Mouse (Mus musculus) stomach, postnatal 0 days (tissue): ENCODE results near the gene Mecom. TPM values are rescaled to one million over a fixed set of nuclear protein-coding genes. Genes with fewer than 3 reads are reported as not detected.

Experiments
- ATAC-seq: fragments of 200-750 bp; cut with Nextera tagmentation; 2 replicates; pipeline ENCODE4 v1.8.0; 2017; ENCODE audit not compliant: low FRiP score, low TSS enrichment
- DNase-seq: peaks from one replicate; pipeline ENCODE4 v3.0.0-alpha.2; 2016; ENCODE audit warnings: low spot score
- H3K27ac ChIP-seq: fragments of 300-500 bp; sonication (generic); replicated peaks from 2 replicates; pipeline ENCODE4 v1.5.1; 2014; ENCODE audit warnings: mild to moderate bottlenecking, control low read depth
- H3K27me3 ChIP-seq: fragments of 300-500 bp; sonication (generic); 2 replicates; pipeline ENCODE4 v1.6.1; 2014; ENCODE audit warnings: low read length; ENCODE audit not compliant: control insufficient read depth, insufficient read depth
- H3K36me3 ChIP-seq: fragments of 300-500 bp; sonication (generic); 2 replicates; pipeline ENCODE4 v1.6.1; 2014; ENCODE audit warnings: low read length, mixed read lengths; ENCODE audit not compliant: control insufficient read depth, insufficient read depth
- H3K4me1 ChIP-seq: fragments of 300-500 bp; sonication (generic); replicated peaks from 2 replicates; pipeline ENCODE4 v1.6.1; 2014; ENCODE audit warnings: antibody characterized with exemption; ENCODE audit not compliant: control insufficient read depth, insufficient read depth
- H3K4me2 ChIP-seq: fragments of 300-500 bp; sonication (generic); replicated peaks from 2 replicates; pipeline ENCODE4 v1.6.1; 2014; ENCODE audit warnings: low read depth, mild to moderate bottlenecking, control low read depth, moderate library complexity
- H3K4me3 ChIP-seq: fragments of 300-500 bp; sonication (generic); 2 replicates; pipeline ENCODE4 v1.5.1; 2014; ENCODE audit warnings: low read depth, low read length, control low read depth
- H3K9ac ChIP-seq: fragments of 300-500 bp; sonication (generic); 2 replicates; pipeline ENCODE4 v1.6.1; 2014; ENCODE audit warnings: mild to moderate bottlenecking, low read length, control low read depth, mixed read lengths
- H3K9me3 ChIP-seq: fragments of 300-500 bp; sonication (generic); 2 replicates; pipeline ENCODE4 v1.6.1; 2016; ENCODE audit warnings: low read length; ENCODE audit not compliant: control insufficient read depth
- CTCF ChIP-seq: IDR thresholded peaks from 2 replicates; pipeline ENCODE4 v1.5.1; 2016; ENCODE audit warnings: antibody characterized with exemption, low read depth, mild to moderate bottlenecking, moderate library complexity
- EP300 ChIP-seq: optimal IDR thresholded peaks from 2 replicates; pipeline ENCODE3; 2016; ENCODE audit warnings: antibody characterized with exemption
- WGBS: fragments of 180-500 bp; shearing (Covaris S2); extraction: QIAGEN DNeasy Blood & Tissue Kit; methylation state at CpG from one replicate; pipeline ENCODE4 v1.1.7; 2014; 5-methylcytosine and 5-hydroxymethylcytosine counted together
- polyA plus RNA-seq: library from polyadenylated mRNA; unstranded; fragments of >200 nt; fragmentation: Nextera tagmentation; extraction: Ambion mirVana; gene quantifications from 2 replicates; pipeline ENCODE4 v1.2.1, GENCODE M21; 2015

The Mecom gene
- polyA plus RNA-seq, 1 experiment from 2014 or later: 25.7 TPM

DNA sequence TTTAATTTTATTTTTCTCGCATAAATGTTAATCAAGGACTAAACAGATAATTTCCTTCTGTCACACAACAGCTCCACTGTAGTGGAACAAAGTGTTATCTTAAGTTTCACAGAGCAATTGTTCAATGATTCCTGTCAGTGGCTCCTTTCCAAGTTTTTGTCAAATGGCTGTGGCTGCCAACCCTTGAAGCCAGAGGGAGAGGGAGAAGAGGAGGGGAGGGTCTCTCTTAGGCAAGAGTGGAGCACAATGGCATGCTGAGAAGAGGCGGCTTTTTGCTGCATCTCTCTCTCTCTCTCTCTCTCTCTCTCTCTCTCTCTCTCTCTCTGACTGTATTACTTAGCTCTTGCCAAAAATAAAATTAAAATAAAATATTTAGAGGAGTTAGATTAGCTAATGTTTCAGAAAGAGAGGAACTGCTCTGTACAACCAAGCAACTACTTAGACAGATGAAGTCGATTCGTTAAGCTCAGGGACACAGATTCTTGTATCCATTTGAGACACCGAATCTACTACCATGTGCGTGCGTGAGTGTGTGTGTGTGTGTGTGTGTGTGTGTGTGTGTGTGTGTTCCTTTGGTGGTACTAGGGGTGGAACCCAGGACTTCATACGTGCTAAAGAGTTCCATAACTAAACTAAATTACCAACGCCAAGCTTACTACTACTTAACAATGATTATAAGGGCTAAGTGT is 86.8 kb downstream of the Mecom start:
- no peaks in the 10 kb centered on the region for H3K9me3 ChIP-seq
- TF ChIP-seq CTCF: no peak
- TF ChIP-seq EP300: no peak
- no peak overlapping the region for H3K4me3 ChIP-seq
- no peaks in the 10 kb centered on the region for H3K27me3 ChIP-seq
- DNase-seq (no peak), ATAC-seq (no peak)
- H3K4me1 ChIP-seq: no peaks in the 10 kb centered on the region
- H3K27ac ChIP-seq: no peak overlapping the region
- no peaks in the 10 kb centered on the region for H3K36me3 ChIP-seq
- no peak overlapping the region for H3K9ac ChIP-seq
- no peak overlapping the region for H3K4me2 ChIP-seq
- WGBS: 69% methylated on average over 9 of the region's 9 CpGs

DNA sequence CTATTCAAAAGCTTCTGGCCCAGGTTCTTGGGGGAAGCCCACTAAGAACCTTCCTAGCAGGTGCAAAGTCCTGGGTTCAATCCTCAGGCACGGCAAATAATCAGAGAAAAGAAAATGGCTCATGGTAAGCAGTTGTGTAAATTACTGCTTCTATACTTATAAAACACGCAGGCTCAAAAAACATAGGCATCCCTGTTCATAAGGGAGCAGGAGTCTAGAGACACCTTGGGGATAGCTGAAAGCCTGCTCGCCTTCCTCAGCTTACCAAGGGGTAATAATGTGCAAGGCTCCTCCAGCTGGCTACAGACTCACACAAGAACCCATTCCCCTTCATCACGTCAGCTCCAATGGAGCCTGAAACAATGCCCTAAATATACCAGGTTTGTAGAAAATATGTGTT is 88.2 kb downstream of the Mecom start:
- Histone ChIP-seq H3K27ac (no peak overlapping the region), H3K9me3 (no peaks in the 10 kb centered on the region), H3K4me1 (no peaks in the 10 kb centered on the region), H3K27me3 (no peaks in the 10 kb centered on the region), H3K36me3 (no peaks in the 10 kb centered on the region), H3K9ac (no peak overlapping the region), H3K4me2 (no peak overlapping the region), H3K4me3 (no peak overlapping the region)
- DNase-seq (no peak), ATAC-seq (no peak)
- no peak for TF ChIP-seq EP300
- no peak for TF ChIP-seq CTCF
- WGBS: 94% methylated on average over 4 of the region's 4 CpGs

DNA sequence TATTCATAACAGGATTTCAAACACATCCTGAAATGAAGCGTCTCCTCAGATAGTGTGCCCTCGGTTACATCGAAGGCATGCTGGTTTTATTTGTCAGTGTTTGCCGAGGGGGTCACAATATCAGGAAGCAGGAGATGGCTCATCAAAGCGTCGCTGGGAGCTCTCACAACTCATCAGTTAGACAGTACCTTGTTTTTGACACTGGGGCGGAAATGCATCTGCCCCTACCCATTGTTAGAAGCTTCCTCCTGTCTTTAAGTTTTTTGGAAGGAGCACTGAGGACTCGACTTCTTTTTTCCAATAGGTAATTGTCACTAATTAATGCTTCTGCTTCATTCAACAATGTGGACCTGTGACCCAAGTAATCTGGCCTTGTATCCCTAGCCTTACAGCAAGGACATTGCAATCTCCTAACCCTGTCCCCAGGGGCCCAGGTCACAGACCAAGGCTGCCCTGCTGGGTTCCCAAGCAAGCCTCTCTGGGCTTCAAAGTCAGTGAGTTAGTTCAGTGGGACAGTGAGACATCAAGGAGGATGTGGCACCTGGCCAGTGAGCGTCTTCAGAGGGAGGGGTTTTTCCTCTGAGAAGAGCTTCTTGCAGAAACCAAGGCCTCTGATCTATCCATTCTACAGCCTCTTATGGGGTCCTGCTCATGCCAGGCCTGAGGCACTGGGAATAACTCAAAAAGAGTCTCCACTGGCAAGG is 89.7 kb downstream of the Mecom start:
- TF ChIP-seq CTCF (no peak), EP300 (no peak)
- Histone ChIP-seq H3K27me3 (no peaks in the 10 kb centered on the region), H3K36me3 (no peaks in the 10 kb centered on the region), H3K27ac (no peak overlapping the region), H3K9ac (no peak overlapping the region), H3K4me1 (no peaks in the 10 kb centered on the region), H3K4me2 (no peak overlapping the region), H3K9me3 (no peaks in the 10 kb centered on the region), H3K4me3 (no peak overlapping the region)
- DNase-seq: no peak
- no peak for ATAC-seq
- 65% methylated on average over 9 of the region's 9 CpGs for WGBS

DNA sequence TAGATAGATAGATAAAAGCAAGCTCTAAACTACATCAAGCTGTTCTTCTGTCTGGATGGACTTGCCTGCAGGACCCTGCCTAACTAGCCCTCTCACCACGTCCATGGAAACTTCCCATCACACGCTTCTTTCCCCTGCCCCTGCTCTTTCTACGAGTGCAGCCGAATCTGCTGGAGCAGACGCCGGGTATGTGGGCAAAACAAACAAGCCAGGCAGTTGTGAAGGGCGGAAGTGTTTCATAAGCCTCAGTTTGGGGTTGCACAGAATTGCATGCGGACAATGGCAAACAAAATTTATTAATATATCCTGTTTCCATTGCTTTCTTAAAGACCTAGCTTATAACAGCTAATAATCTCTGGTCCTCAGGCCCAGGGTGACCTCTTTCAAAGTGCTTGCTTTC is 91.9 kb downstream of the Mecom start:
- WGBS: 60% methylated on average over 8 of the region's 8 CpGs
- H3K36me3 ChIP-seq: no peaks in the 10 kb centered on the region
- H3K4me3 ChIP-seq: no peak overlapping the region
- DNase-seq (no peak), ATAC-seq (no peak)
- no peak overlapping the region for H3K9ac ChIP-seq
- H3K4me1 ChIP-seq: no peaks in the 10 kb centered on the region
- TF ChIP-seq EP300 (no peak), CTCF (no peak)
- H3K27me3 ChIP-seq: no peaks in the 10 kb centered on the region
- no peak overlapping the region for H3K4me2 ChIP-seq
- no peaks in the 10 kb centered on the region for H3K9me3 ChIP-seq
- no peak overlapping the region for H3K27ac ChIP-seq

DNA sequence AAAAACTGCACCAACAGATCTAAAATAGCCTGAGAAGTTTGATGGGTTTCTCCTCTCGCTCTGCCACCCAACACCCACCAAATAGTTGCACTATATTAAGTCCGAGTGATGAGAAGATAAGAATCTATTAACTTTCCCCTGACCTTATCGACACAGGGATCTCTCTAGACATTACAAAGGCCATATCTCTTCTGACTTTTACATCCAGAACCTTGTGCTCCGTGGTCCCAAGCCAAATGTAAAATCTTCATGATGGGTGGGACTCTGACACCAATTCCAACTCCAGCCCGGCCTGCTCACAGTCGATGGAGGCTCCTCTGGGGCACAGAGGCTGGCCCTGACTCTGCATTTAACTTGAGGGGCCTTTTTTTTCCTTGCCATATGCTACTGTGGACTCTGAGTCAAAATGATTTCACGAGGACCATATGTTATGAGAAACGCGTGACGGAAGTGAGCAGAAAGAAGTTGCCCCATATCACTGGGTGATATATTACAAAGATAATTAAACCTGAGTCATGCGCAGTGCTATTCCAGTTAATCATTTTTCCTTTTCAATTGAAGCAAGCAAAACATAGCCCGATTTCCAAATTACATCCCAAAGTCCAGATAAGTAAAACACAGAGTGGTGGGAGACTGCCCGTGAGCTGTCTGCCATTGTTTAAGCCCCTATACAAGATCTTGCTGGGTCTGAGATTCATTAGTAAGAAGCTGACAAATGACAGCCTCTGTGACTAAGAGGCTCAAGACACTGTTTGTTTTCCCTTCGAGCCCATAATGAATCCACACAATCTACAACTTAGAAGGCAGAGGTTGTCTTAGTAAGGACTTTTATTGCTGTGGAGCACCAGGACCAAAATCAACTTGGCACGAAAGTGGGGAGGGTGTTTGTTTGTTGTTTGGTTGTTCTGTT is 94.0 kb downstream of the Mecom start:
- Histone ChIP-seq H3K27me3 (no peaks in the 10 kb centered on the region), H3K36me3 (no peaks in the 10 kb centered on the region), H3K4me1 (no peaks in the 10 kb centered on the region), H3K4me3 (no peak overlapping the region), H3K4me2 (no peak overlapping the region), H3K9me3 (no peaks in the 10 kb centered on the region), H3K27ac (peak overlapping the region; percentile 36; the same call in 1 of the 2 replicates), H3K9ac (no peak overlapping the region)
- 53% methylated on average over 15 of the region's 15 CpGs for WGBS
- ATAC-seq (no peak; the same call in 1 of the 2 replicates), DNase-seq (no peak)
- no peak for TF ChIP-seq CTCF
- TF ChIP-seq EP300: no peak
